Mouse (Mus musculus) embryonic fibroblast, embryonic 13.5 days (primary cell): Measurements from ENCODE around the gene Ddn.

Experiments used
- CTCF ChIP-seq: IDR thresholded peaks from 2 replicates; pipeline ENCODE4 v1.5.1; 2011; ENCODE audit warnings: mild to moderate bottlenecking, control low read depth, low read length, moderate library complexity, borderline replicate concordance; ENCODE audit not compliant: insufficient read depth
- POLR2A ChIP-seq: IDR thresholded peaks from 2 replicates; pipeline ENCODE4 v1.6.1; 2011; ENCODE audit warnings: low read depth, mild to moderate bottlenecking, control low read depth, low read length, moderate library complexity

- TF ChIP-seq POLR2A (peak; percentile 35; the same call in 1 of the 2 replicates), CTCF (no peak)
Measured at GRCm38 (mm10) chr15:98778191-98778770, 31.0 kb downstream of the Ddn start.
